Mouse (Mus musculus) small intestine, adult 2 months (tissue): ENCODE measurements at regions not wholly inside any gene's neighbourhood (a gene's known extent, or its start where the extent isn't known, plus 50 kb on each side); places are given as distances from the start of the nearest gene placed in this dataset.
"Not testable (repeated sequence)": the region's sequence is repeated elsewhere in the genome, so short reads cannot be mapped to it uniquely, and the experiment has no call there.

Experiments
- CTCF ChIP-seq: fragments of 200-500 bp; IDR thresholded peaks from 2 replicates; pipeline ENCODE4 v1.5.1; 2012; ENCODE audit warnings: low read depth, mild to moderate bottlenecking, control low read depth, inconsistent platforms, low read length, moderate library complexity, mixed read lengths; ENCODE audit not compliant: insufficient replicate concordance, insufficient read length; ENCODE audit errors: extremely low read depth
- POLR2A ChIP-seq: fragments of 200-500 bp; IDR thresholded peaks from 2 replicates; pipeline ENCODE4 v1.6.1; 2012; ENCODE audit warnings: low read depth, mild to moderate bottlenecking, control low read depth, inconsistent platforms, low read length, moderate library complexity

GRCm38 (mm10) chr4:3401766-3402165 lies 216.6 kb upstream of the Vmn1r3 start:
- TF ChIP-seq CTCF, POLR2A: not testable (repeated sequence)
